Mouse (Mus musculus): ENCODE data around the gene Aatk.

DNA sequence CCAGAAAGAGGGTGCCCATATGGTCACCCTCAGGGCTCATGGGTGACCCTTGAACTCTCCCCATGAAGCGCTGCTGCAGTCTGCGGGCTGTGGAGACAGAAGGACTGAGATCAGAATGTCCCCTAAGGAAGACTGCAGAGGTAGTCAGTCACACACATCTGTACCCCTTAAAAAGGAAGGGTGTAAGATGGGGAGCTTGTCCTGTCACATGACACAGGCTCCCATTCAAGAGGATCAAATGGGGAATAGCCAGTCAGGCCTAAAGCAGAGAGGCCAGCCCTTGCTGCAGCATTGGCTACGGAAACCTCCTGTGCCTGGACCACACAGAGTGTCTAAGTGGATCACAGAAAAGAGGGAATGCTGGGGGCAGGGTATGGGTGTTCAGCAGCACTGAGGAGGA lies 13.5 kb downstream of the Aatk start:
- TF ChIP-seq HCFC1 (IDR thresholded peaks at IDR 0.05; ENCODE audit: borderline replicate concordance, insufficient read depth, low read length), result no peak
- TF ChIP-seq ZNF384 (IDR thresholded peaks at IDR 0.05; ENCODE audit: low read depth, low read length), result no peak

All from ES-E14 (cell line).